Mouse (Mus musculus) heart, postnatal 4 days (tissue): ENCODE data around the gene F2rl1. TPM values are rescaled to one million over a fixed set of nuclear protein-coding genes. Genes with fewer than 3 reads are reported as not detected.

Source experiments
- total RNA-seq, 2 experiments: library from RNA; stranded (reverse); gene quantifications; 2 replicates each; pipeline ENCODE4 v1.2.3; 2021

The F2rl1 gene
- total RNA-seq, 2 experiments from 2014 or later, result 2.5 to 2.7 TPM

Other genes with a start within 250 kb of the F2rl1 start
- gene Zbed3, start 201.6 kb downstream of the F2rl1 start, total RNA-seq, result 10 to 100 TPM; 47.5 to 49.6 TPM
- gene Aggf1, start 149.9 kb downstream of the F2rl1 start, total RNA-seq, result 10 to 100 TPM; 27.9 to 28.3 TPM
- not detected for gene Crhbp, start 80.3 kb downstream of the F2rl1 start, total RNA-seq
- not detected for gene S100z, start 46.5 kb downstream of the F2rl1 start, total RNA-seq
- gene F2r, start 93.3 kb upstream of the F2rl1 start, total RNA-seq, result 10 to 100 TPM; 66.3 to 72.7 TPM
- under 1 TPM in 1 of 2 experiments, not detected in 1; 0.14 TPM for gene F2rl2, start 171.6 kb upstream of the F2rl1 start, total RNA-seq